Mouse (Mus musculus) small intestine, adult 2 months (tissue): Measurements from ENCODE around the gene Phlpp1.

Experiments
- CTCF ChIP-seq: fragments of 200-500 bp; IDR thresholded peaks from 2 replicates; pipeline ENCODE4 v1.5.1; 2012; ENCODE audit warnings: low read depth, mild to moderate bottlenecking, control low read depth, inconsistent platforms, low read length, moderate library complexity, mixed read lengths; ENCODE audit not compliant: insufficient replicate concordance, insufficient read length; ENCODE audit errors: extremely low read depth
- POLR2A ChIP-seq: fragments of 200-500 bp; IDR thresholded peaks from 2 replicates; pipeline ENCODE4 v1.6.1; 2012; ENCODE audit warnings: low read depth, mild to moderate bottlenecking, control low read depth, inconsistent platforms, low read length, moderate library complexity

DNA sequence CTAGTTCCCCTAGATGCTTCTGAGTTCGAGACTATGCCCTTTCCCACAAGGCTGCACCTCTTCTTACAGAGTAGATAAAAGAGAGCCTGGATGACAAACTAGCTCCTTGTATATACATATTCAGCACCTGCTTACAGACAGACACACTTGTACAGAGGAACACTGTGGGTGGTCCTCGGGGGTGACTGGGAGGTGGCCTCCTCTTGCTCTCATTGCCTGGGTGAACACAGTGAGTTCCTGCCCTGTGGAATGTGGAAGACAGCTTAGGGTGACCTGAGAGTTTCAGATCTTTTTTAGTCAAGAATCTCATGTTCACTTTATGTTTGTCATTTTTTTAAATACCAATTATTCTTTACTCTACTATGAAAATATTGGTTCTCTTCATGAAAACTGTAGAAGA, 200.9 kb downstream of the Phlpp1 start:
- TF ChIP-seq CTCF (no peak), POLR2A (no peak)
